Mouse (Mus musculus) monocyte, adult 59 days (primary cell): ENCODE data around the gene Zscan4-ps2. TPM values are rescaled to one million over a fixed set of nuclear protein-coding genes. Genes with fewer than 3 reads are reported as not detected.

Experiments used
- total RNA-seq, 2 experiments: library from RNA; stranded (reverse); gene quantifications; one replicate each; pipeline ENCODE4 v1.2.4; 2023

Gene Zscan4-ps2
- total RNA-seq: not detected

GRCm38 (mm10) chr7:11514010-11514409 lies at the start of gene Zscan4-ps2:
Gene Zscan4-ps2, plus strand, starts transcription at chr7:11514310.

Other genes starting within 250 kb of the Zscan4-ps2 start
- not detected for gene Zscan4e, start 203.6 kb upstream of the Zscan4-ps2 start, total RNA-seq
- not detected for gene Zscan4f, start 116.4 kb upstream of the Zscan4-ps2 start, total RNA-seq
- gene Zscan4-ps3, start 95.0 kb downstream of the Zscan4-ps2 start, total RNA-seq: not detected
- under 1 TPM; 0.30 to 0.34 TPM for gene Vmn1r72, start 165.8 kb downstream of the Zscan4-ps2 start, total RNA-seq
- gene Vmn1r73, start 216.0 kb downstream of the Zscan4-ps2 start, total RNA-seq: not detected